Mouse (Mus musculus): Measurements from ENCODE around the gene Eps15. TPM values are rescaled to one million over a fixed set of nuclear protein-coding genes. Genes with fewer than 3 reads are reported as not detected.

Eps15 gene
- 41.5 and 46.0 TPM in 2 replicates for polyA plus RNA-seq (2015; fragmentation: Nextera tagmentation; extraction: Ambion mirVana)

DNA sequence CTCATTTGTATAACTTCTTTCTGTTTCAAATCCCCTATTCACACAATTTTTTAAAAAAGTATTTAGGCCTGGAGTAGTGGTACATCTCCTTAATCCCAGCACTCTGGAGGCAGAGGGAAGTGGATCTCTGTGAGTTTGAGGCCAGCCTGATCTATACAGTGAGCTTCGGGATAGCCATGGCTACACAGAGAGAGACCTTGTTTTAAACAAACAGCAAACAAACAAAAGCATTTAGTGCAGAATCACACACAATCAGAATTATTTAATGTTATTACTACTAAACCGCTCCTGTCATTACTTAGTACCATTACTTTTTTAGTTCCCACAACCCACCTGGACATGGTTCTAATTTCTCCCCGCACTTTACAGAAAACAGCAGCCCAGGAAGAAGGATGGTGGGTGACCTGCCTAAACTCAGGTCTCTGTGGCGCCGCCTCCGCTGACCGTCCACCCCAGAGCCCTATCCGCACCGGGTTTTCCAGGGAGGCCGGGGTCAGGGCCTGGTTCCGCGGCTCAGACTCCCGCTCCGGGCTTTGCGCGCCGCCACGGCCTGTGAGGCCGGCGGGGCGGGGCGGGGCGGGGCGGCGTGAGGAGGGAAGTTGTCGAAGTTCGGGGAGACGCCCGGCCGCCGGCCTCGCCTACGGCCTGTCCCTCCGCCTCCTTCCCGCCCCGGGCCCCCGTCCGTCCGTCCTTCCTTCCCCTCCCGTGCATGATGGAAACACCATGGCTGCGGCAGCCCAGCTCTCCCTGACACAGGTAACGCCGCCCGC is at the start of gene Eps15:
TSS of gene Eps15 (plus strand) at position 580 of the 770 bp plus-strand sequence.
- Histone ChIP-seq H3K4me1 (replicated peaks; ENCODE audit: control insufficient read depth, insufficient read depth, low read length) (peaks cover 4% of the 10 kb centered on the region; the same call in 1 of the 2 replicates), H3K9me3 (ENCODE audit: control insufficient read depth, low read length) (no peaks in the 10 kb centered on the region), H3K4me2 (ENCODE audit: low read length) (peak within 1 kb of the TSS; percentile 77), H3K27ac (ENCODE audit: low read length) (no peak within 1 kb of the TSS), H3K36me3 (ENCODE audit: control insufficient read depth, insufficient read depth) (no peaks in the 10 kb centered on the region), H3K9ac (replicated peaks; ENCODE audit: low read depth, low read length) (peak within 1 kb of the TSS; percentile 71), H3K4me3 (replicated peaks; ENCODE audit: low read length) (peak within 1 kb of the TSS; percentile 75), H3K27me3 (replicated peaks; ENCODE audit: control insufficient read depth, insufficient read depth, low read length) (no peaks in the 10 kb centered on the region)
- peak; percentile 97 for ATAC-seq
- WGBS = 4% methylated on average over 31 of the region's 44 CpGs

DNA sequence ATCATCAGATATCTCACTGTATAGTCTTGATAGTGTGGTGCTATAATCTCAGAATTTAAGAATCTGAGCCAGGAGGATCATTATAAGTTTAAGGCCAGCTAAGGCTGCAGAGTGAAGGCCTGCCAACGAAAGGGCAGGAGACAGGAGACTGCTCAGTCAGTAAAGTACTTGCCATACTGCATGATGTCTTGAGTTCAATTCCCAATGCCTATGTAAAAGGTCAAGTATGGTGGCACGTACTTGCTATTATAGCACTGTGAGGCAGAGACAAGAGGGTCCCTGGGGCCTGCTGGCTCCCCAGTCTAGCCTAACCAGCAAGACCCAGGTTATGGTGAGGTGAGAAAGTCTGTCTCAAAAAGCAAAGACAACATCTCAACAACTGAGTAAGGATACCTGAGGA is 45.9 kb upstream of the Eps15 start, which contains the start of gene Calr4:
TSS of gene Calr4 (plus strand) at position 301 of the 400 bp plus-strand sequence.
- H3K27ac ChIP-seq (ENCODE audit: low read length) = no peak within 1 kb of the TSS
- no peak within 1 kb of the TSS for H3K9ac ChIP-seq (replicated peaks; ENCODE audit: low read depth, low read length)
- ATAC-seq = no peak
- 79% methylated on average over 2 of the region's 2 CpGs for WGBS
- H3K36me3 ChIP-seq (ENCODE audit: control insufficient read depth, insufficient read depth) = no peaks in the 10 kb centered on the region
- no peak within 1 kb of the TSS for H3K4me3 ChIP-seq (replicated peaks; ENCODE audit: low read length)
- no peak within 1 kb of the TSS for H3K4me2 ChIP-seq (ENCODE audit: low read length)
- no peaks in the 10 kb centered on the region for H3K27me3 ChIP-seq (replicated peaks; ENCODE audit: control insufficient read depth, insufficient read depth, low read length)
- peaks cover 6% of the 10 kb centered on the region for H3K4me1 ChIP-seq (replicated peaks; ENCODE audit: control insufficient read depth, insufficient read depth, low read length)
- H3K9me3 ChIP-seq (ENCODE audit: control insufficient read depth, low read length) = no peaks in the 10 kb centered on the region

GRCm38 (mm10) chr4:109234806-109235350 is 45.2 kb upstream of the Eps15 start:
- ATAC-seq = no peak
- Histone ChIP-seq H3K27ac (ENCODE audit: low read length) (no peak overlapping the region), H3K4me2 (ENCODE audit: low read length) (no peak overlapping the region), H3K4me1 (replicated peaks; ENCODE audit: control insufficient read depth, insufficient read depth, low read length) (peaks cover 6% of the 10 kb centered on the region), H3K9ac (replicated peaks; ENCODE audit: low read depth, low read length) (no peak overlapping the region), H3K36me3 (ENCODE audit: control insufficient read depth, insufficient read depth) (no peaks in the 10 kb centered on the region), H3K4me3 (replicated peaks; ENCODE audit: low read length) (no peak overlapping the region), H3K27me3 (replicated peaks; ENCODE audit: control insufficient read depth, insufficient read depth, low read length) (no peaks in the 10 kb centered on the region), H3K9me3 (ENCODE audit: control insufficient read depth, low read length) (no peaks in the 10 kb centered on the region)
- WGBS = 53% methylated on average over 9 of the region's 9 CpGs

GRCm38 (mm10) chr4:109236186-109236879 is 43.7 kb upstream of the Eps15 start:
- no peak for ATAC-seq
- Histone ChIP-seq H3K27me3 (replicated peaks; ENCODE audit: control insufficient read depth, insufficient read depth, low read length) (no peaks in the 10 kb centered on the region), H3K9me3 (ENCODE audit: control insufficient read depth, low read length) (no peaks in the 10 kb centered on the region), H3K27ac (ENCODE audit: low read length) (no peak overlapping the region), H3K4me1 (replicated peaks; ENCODE audit: control insufficient read depth, insufficient read depth, low read length) (peaks cover 6% of the 10 kb centered on the region), H3K36me3 (ENCODE audit: control insufficient read depth, insufficient read depth) (no peaks in the 10 kb centered on the region), H3K4me2 (ENCODE audit: low read length) (no peak overlapping the region), H3K9ac (replicated peaks; ENCODE audit: low read depth, low read length) (no peak overlapping the region), H3K4me3 (replicated peaks; ENCODE audit: low read length) (no peak overlapping the region)
- WGBS = 58% methylated on average over 7 of the region's 7 CpGs

- no peak overlapping the region for H3K9ac ChIP-seq (replicated peaks; ENCODE audit: low read depth, low read length)
- H3K27ac ChIP-seq (ENCODE audit: low read length) = no peak overlapping the region
- no peaks in the 10 kb centered on the region for H3K9me3 ChIP-seq (ENCODE audit: control insufficient read depth, low read length)
- no peaks in the 10 kb centered on the region for H3K27me3 ChIP-seq (replicated peaks; ENCODE audit: control insufficient read depth, insufficient read depth, low read length)
- H3K36me3 ChIP-seq (ENCODE audit: control insufficient read depth, insufficient read depth) = no peaks in the 10 kb centered on the region
- 0 out of 2 replicates have a peak, but pooled peaks have one; percentile 36 for ATAC-seq
- peaks cover 6% of the 10 kb centered on the region for H3K4me1 ChIP-seq (replicated peaks; ENCODE audit: control insufficient read depth, insufficient read depth, low read length)
- H3K4me2 ChIP-seq (ENCODE audit: low read length) = no peak overlapping the region
- no peak overlapping the region for H3K4me3 ChIP-seq (replicated peaks; ENCODE audit: low read length)
- 69% methylated on average over 24 of the region's 24 CpGs for WGBS
These were observed 41.4 kb upstream of the Eps15 start for GRCm38 (mm10) chr4:109238428-109239268.

DNA sequence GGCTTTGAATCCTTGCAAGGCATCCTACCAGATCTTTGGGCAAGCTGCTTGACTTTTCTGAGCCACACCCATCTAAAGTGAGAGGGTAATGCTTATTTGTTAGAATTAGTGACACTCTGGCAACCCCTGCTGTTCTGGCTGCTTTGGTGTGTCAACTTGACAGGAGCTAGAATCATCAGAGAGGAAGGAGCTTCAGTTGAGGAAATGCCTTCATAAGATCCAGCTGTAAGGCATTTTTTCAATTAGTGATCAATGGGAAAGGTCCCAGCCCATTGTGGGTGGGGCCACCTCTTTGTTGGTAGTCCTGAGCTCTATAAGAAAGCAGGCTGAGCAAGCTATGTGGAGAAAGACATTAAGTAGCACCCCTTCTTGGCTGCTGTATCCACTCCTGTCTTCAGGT is 38.8 kb upstream of the Eps15 start:
- Histone ChIP-seq H3K27me3 (replicated peaks; ENCODE audit: control insufficient read depth, insufficient read depth, low read length) (no peaks in the 10 kb centered on the region), H3K4me3 (replicated peaks; ENCODE audit: low read length) (no peak overlapping the region), H3K4me1 (replicated peaks; ENCODE audit: control insufficient read depth, insufficient read depth, low read length) (peaks cover 6% of the 10 kb centered on the region), H3K36me3 (ENCODE audit: control insufficient read depth, insufficient read depth) (no peaks in the 10 kb centered on the region), H3K27ac (ENCODE audit: low read length) (no peak overlapping the region), H3K9me3 (ENCODE audit: control insufficient read depth, low read length) (no peaks in the 10 kb centered on the region), H3K4me2 (ENCODE audit: low read length) (no peak overlapping the region), H3K9ac (replicated peaks; ENCODE audit: low read depth, low read length) (no peak overlapping the region)
- no peak for ATAC-seq

DNA sequence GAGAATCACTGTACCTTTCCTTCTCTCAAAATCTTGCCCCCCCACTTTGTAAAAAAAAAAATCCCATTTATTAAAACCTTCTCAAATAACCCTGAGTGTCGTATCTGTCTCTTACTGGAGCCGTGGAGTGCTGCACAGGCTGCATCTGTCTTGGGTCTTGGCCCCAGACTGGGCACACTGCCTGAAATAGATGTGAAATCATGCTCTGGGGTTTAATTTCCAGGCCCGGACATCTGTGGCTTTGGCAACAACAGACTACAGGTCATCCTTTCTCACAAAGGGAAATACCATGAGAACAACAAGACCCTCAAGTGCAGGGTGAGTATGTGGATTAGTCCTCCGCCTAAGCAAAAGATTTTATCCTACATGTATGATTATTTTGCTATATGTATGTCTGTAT is 38.1 kb upstream of the Eps15 start:
- Histone ChIP-seq H3K9ac (replicated peaks; ENCODE audit: low read depth, low read length) (no peak overlapping the region), H3K9me3 (ENCODE audit: control insufficient read depth, low read length) (no peaks in the 10 kb centered on the region), H3K27me3 (replicated peaks; ENCODE audit: control insufficient read depth, insufficient read depth, low read length) (no peaks in the 10 kb centered on the region), H3K4me2 (ENCODE audit: low read length) (no peak overlapping the region), H3K4me1 (replicated peaks; ENCODE audit: control insufficient read depth, insufficient read depth, low read length) (no peaks in the 10 kb centered on the region), H3K4me3 (replicated peaks; ENCODE audit: low read length) (no peak overlapping the region), H3K36me3 (ENCODE audit: control insufficient read depth, insufficient read depth) (no peaks in the 10 kb centered on the region), H3K27ac (ENCODE audit: low read length) (no peak overlapping the region)
- WGBS = 44% methylated on average over 4 of the region's 4 CpGs
- 0 out of 2 replicates have a peak, but pooled peaks have one; percentile 33 for ATAC-seq

DNA sequence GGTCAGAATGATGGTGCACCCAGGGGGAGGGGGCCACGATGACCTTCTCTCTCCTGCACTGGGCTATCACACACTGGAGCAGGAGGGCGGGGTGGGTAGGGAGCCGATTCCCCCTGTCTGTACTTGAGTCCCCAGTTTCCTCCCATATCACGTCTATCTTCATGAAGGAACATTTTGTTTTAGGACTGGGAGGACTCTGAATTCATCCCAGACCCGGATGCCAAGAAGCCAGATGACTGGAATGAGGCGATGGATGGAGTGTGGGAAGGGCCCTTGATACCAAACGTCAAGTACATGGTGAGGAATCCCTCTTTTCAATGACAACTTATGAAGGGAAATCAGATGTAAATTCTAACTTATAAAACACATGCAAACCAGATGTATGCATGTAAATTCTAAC is 35.6 kb upstream of the Eps15 start:
- H3K36me3 ChIP-seq (ENCODE audit: control insufficient read depth, insufficient read depth) = no peaks in the 10 kb centered on the region
- H3K4me2 ChIP-seq (ENCODE audit: low read length) = no peak overlapping the region
- no peaks in the 10 kb centered on the region for H3K4me1 ChIP-seq (replicated peaks; ENCODE audit: control insufficient read depth, insufficient read depth, low read length)
- H3K9ac ChIP-seq (replicated peaks; ENCODE audit: low read depth, low read length) = no peak overlapping the region
- no peak for ATAC-seq
- H3K27me3 ChIP-seq (replicated peaks; ENCODE audit: control insufficient read depth, insufficient read depth, low read length) = no peaks in the 10 kb centered on the region
- no peaks in the 10 kb centered on the region for H3K9me3 ChIP-seq (ENCODE audit: control insufficient read depth, low read length)
- no peak overlapping the region for H3K27ac ChIP-seq (ENCODE audit: low read length)
- 89% methylated on average over 7 of the region's 7 CpGs for WGBS
- no peak overlapping the region for H3K4me3 ChIP-seq (replicated peaks; ENCODE audit: low read length)
